Mouse (Mus musculus) heart, adult 2 months (tissue): ENCODE measurements at regions not wholly inside any gene's neighbourhood (a gene's known extent, or its start where the extent isn't known, plus 50 kb on each side); places are given as distances from the start of the nearest gene placed in this dataset.

Experiments used
- DNase-seq, 2 experiments: peaks; one replicate each; pipeline ENCODE4 v3.0.0; 2021
- H3K27ac ChIP-seq: fragments of 200-600 bp; 2 replicates; pipeline ENCODE4 v1.8.1; 2022
- H3K27me3 ChIP-seq: fragments of 200-500 bp; 2 replicates; pipeline ENCODE4 v1.6.1; 2012; ENCODE audit warnings: mild to moderate bottlenecking, low read length, inconsistent platforms, mixed read lengths; ENCODE audit not compliant: control insufficient read depth, insufficient read depth
- H3K36me3 ChIP-seq: fragments of 200-500 bp; 2 replicates; pipeline ENCODE4 v1.6.1; 2012; ENCODE audit warnings: low read length, inconsistent platforms; ENCODE audit not compliant: control insufficient read depth, insufficient read depth
- H3K4me1 ChIP-seq: fragments of 200-500 bp; 2 replicates; pipeline ENCODE4 v1.6.1; 2011; ENCODE audit warnings: low read length; ENCODE audit not compliant: control insufficient read depth, insufficient read depth
- H3K4me3 ChIP-seq: fragments of 200-600 bp; 2 replicates; pipeline ENCODE4 v1.8.1; 2022
- H3K79me2 ChIP-seq: fragments of 200-500 bp; replicated peaks from 2 replicates; pipeline ENCODE4 v1.6.1; 2012; ENCODE audit warnings: mild to moderate bottlenecking, inconsistent platforms, low read length, moderate library complexity, mixed read lengths; ENCODE audit not compliant: control insufficient read depth, insufficient read depth
- H3K9ac ChIP-seq: fragments of 200-500 bp; 2 replicates; pipeline ENCODE4 v1.6.1; 2012; ENCODE audit warnings: low read depth, mild to moderate bottlenecking, control low read depth, inconsistent platforms, low read length, mixed read lengths
- CTCF ChIP-seq: fragments of 200-600 bp; IDR thresholded peaks from 2 replicates; pipeline ENCODE4 v1.8.1; 2022; ENCODE audit warnings: antibody characterized with exemption, mild to moderate bottlenecking, moderate library complexity
- EP300 ChIP-seq: fragments of 200-500 bp; IDR thresholded peaks from 2 replicates; pipeline ENCODE4 v1.6.1; 2011; ENCODE audit warnings: low read depth, low read length, control low read depth; ENCODE audit not compliant: insufficient read depth
- POLR2A ChIP-seq: fragments of 200-500 bp; IDR thresholded peaks from 2 replicates; pipeline ENCODE4 v1.6.1; 2011; ENCODE audit warnings: mild to moderate bottlenecking, low read depth, low read length, control low read depth; ENCODE audit not compliant: insufficient read depth
- whole genome bisulfite sequencing: fragments of 180-500 bp; shearing (Covaris S2); methylation state at CpG from one replicate; pipeline ENCODE4 v1.1.7; 2018; 5-methylcytosine and 5-hydroxymethylcytosine counted together
- intact Hi-C: fragments of 180-260 bp; cut with DNase I; formaldehyde crosslinking; loops from one replicate; pipeline ENCODE4 v1.15.1; 2025

GRCm38 (mm10) chr10:109129068-109129467 is 118.3 kb upstream of the Syt1 start:
- H3K27ac ChIP-seq = no peak overlapping the region
- TF ChIP-seq EP300 (no peak), CTCF (no peak)
- 87% methylated on average over 3 of the region's 3 CpGs for WGBS
- no peak for DNase-seq
- H3K4me1 ChIP-seq = no peaks in the 10 kb centered on the region
- intact Hi-C loops = no loop called here
- H3K79me2 ChIP-seq = no peaks in the 10 kb centered on the region
- H3K27me3 ChIP-seq = no peaks in the 10 kb centered on the region
- H3K36me3 ChIP-seq = no peaks in the 10 kb centered on the region
- no peak overlapping the region for H3K9ac ChIP-seq
- no peak overlapping the region for H3K4me3 ChIP-seq

- H3K27me3 ChIP-seq = no peaks in the 10 kb centered on the region
- no peak overlapping the region for H3K4me3 ChIP-seq
- H3K36me3 ChIP-seq = no peaks in the 10 kb centered on the region
- intact Hi-C loops = no loop called here
- H3K4me1 ChIP-seq = no peaks in the 10 kb centered on the region
- no peak overlapping the region for H3K9ac ChIP-seq
- H3K79me2 ChIP-seq = no peaks in the 10 kb centered on the region
- WGBS = 61% methylated on average over 2 of the region's 2 CpGs
- DNase-seq = no peak
- TF ChIP-seq CTCF (no peak), EP300 (no peak), POLR2A (no peak)
- H3K27ac ChIP-seq = no peak overlapping the region
Observed at GRCm38 (mm10) chr10:109126699-109127098, 115.9 kb upstream of the Syt1 start.

- H3K9ac ChIP-seq = no peak overlapping the region
- H3K4me3 ChIP-seq = no peak overlapping the region
- TF ChIP-seq CTCF = no peak
- TF ChIP-seq EP300 = no peak
- no peak for TF ChIP-seq POLR2A
- H3K4me1 ChIP-seq = no peaks in the 10 kb centered on the region
- no peaks in the 10 kb centered on the region for H3K27me3 ChIP-seq
- DNase-seq = no peak
- H3K27ac ChIP-seq = no peak overlapping the region
- 86% methylated on average over 5 of the region's 5 CpGs for WGBS
- H3K79me2 ChIP-seq = no peaks in the 10 kb centered on the region
- H3K36me3 ChIP-seq = no peaks in the 10 kb centered on the region
- intact Hi-C loops = no loop called here
Observed at GRCm38 (mm10) chr10:109117143-109117542, 106.4 kb upstream of the Syt1 start.

- DNase-seq = no peak
- H3K4me3 ChIP-seq = no peak overlapping the region
- no peaks in the 10 kb centered on the region for H3K79me2 ChIP-seq
- H3K4me1 ChIP-seq = no peaks in the 10 kb centered on the region
- intact Hi-C loops = no loop called here
- TF ChIP-seq CTCF = no peak
- no peak for TF ChIP-seq EP300
- no peak for TF ChIP-seq POLR2A
- no peaks in the 10 kb centered on the region for H3K27me3 ChIP-seq
- no peaks in the 10 kb centered on the region for H3K36me3 ChIP-seq
- H3K27ac ChIP-seq = no peak overlapping the region
- 72% methylated on average over 4 of the region's 4 CpGs for WGBS
- no peak overlapping the region for H3K9ac ChIP-seq
Observed at GRCm38 (mm10) chr10:109115013-109115627, 104.3 kb upstream of the Syt1 start.

- H3K9ac ChIP-seq = no peak overlapping the region
- H3K4me3 ChIP-seq = no peak overlapping the region
- TF ChIP-seq CTCF (no peak), EP300 (no peak)
- no peak overlapping the region for H3K27ac ChIP-seq
- H3K79me2 ChIP-seq = no peaks in the 10 kb centered on the region
- intact Hi-C loops = no loop called here
- DNase-seq = no peak
- WGBS = 65% methylated on average over 2 of the region's 2 CpGs
- H3K4me1 ChIP-seq = no peaks in the 10 kb centered on the region
- H3K27me3 ChIP-seq = no peaks in the 10 kb centered on the region
- no peaks in the 10 kb centered on the region for H3K36me3 ChIP-seq
Observed at GRCm38 (mm10) chr10:109105781-109106180, 95.0 kb upstream of the Syt1 start.

- WGBS = 45% methylated on average over 4 of the region's 4 CpGs
- H3K9ac ChIP-seq = no peak overlapping the region
- TF ChIP-seq CTCF (no peak), EP300 (no peak), POLR2A (no peak)
- intact Hi-C loops = no loop called here
- H3K36me3 ChIP-seq = no peaks in the 10 kb centered on the region
- no peaks in the 10 kb centered on the region for H3K4me1 ChIP-seq
- peak in 1 of 2 experiments; percentile 6 for DNase-seq
- no peaks in the 10 kb centered on the region for H3K27me3 ChIP-seq
- peak overlapping the region; percentile 61 for H3K27ac ChIP-seq
- no peak overlapping the region for H3K4me3 ChIP-seq
- H3K79me2 ChIP-seq = no peaks in the 10 kb centered on the region
Observed at GRCm38 (mm10) chr10:109092219-109092618, 81.4 kb upstream of the Syt1 start.
